Mouse (Mus musculus): Measurements from ENCODE around the gene Spen.

DNA sequence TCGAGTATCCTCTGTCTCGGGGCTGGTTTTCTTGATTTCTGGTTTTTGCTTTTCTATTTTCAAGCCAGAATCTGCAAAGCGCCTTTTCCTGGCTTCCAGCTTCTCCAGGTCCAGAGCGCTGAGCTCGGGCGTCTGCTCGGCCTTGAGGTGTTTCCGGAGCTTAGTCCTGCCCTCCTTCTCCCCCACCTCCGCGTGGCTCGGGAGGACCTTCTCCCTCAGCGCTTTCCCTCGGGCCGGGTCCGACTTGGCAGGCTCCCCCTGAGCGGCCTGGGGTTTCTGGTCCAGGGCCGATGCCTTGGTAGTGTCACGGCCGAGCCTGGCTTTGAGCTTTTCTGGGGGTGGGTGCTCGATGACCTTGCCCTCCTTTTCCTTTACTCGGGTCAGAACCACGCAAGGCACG lies 60.2 kb downstream of the Spen start:
- TF ChIP-seq POLR2A (IDR thresholded peaks at IDR 0.05; ENCODE audit: insufficient read length, low read depth) (no peak), MYOD1 (IDR thresholded peaks at IDR 0.05; ENCODE audit: control insufficient read depth in 1 of 3, insufficient read length in 2 of 3, low read depth in 2 of 3) (no peak), MAX (IDR thresholded peaks at IDR 0.05; ENCODE audit: low read depth) (no peak)

All from myocyte (in vitro differentiated cells).